ENCODE assay signal across 25 mouse cellular contexts in genomic region chr19:36594409-36594808, GRCm38 (mm10).
"Had no signal": no experiment of that assay in that cellular context is flagged by ENCODE, and none has a peak within 500 bp of the region (broad histone marks: within the 10 kb centered on the region; RNA-seq: fewer than 3 reads in every experiment).

No protein-coding gene starts in this region.

- H3K4me2 ChIP-seq: forebrain, embryonic 15.5 days; heart, embryonic 13.5 days; heart, embryonic 15.5 days; hindbrain, embryonic 13.5 days; hindbrain, embryonic 15.5 days; kidney, embryonic 15.5 days; limb, embryonic 13.5 days; limb, embryonic 15.5 days had no signal

- H3K4me1 ChIP-seq: forebrain, embryonic 15.5 days; heart, embryonic 15.5 days; hindbrain, embryonic 13.5 days; hindbrain, embryonic 15.5 days; kidney, embryonic 15.5 days; limb, embryonic 13.5 days; limb, embryonic 15.5 days had no signal

- H3K27ac ChIP-seq: forebrain, embryonic 15.5 days; heart, adult 2 months; heart, embryonic 13.5 days; heart, embryonic 15.5 days; hindbrain, embryonic 13.5 days; hindbrain, embryonic 15.5 days; hindbrain, postnatal 0 days; kidney, embryonic 15.5 days; kidney, postnatal 0 days; limb, embryonic 13.5 days; limb, embryonic 15.5 days had no signal

- ATAC-seq: forebrain, embryonic 15.5 days; forebrain, postnatal 0 days; hindbrain, postnatal 0 days; intestine, embryonic 16.5 days had no signal

- H3K9me3 ChIP-seq: forebrain, embryonic 15.5 days; heart, embryonic 13.5 days; heart, embryonic 15.5 days; hindbrain, embryonic 13.5 days; hindbrain, embryonic 15.5 days; kidney, embryonic 15.5 days; limb, embryonic 13.5 days; limb, embryonic 15.5 days had no signal

- H3K27me3 ChIP-seq: forebrain, embryonic 15.5 days; heart, embryonic 13.5 days; heart, embryonic 15.5 days; hindbrain, embryonic 13.5 days; hindbrain, embryonic 15.5 days; kidney, embryonic 15.5 days; limb, embryonic 13.5 days; limb, embryonic 15.5 days had no signal

- H3K36me3 ChIP-seq: heart, embryonic 15.5 days; kidney, embryonic 15.5 days; limb, embryonic 15.5 days had no signal

- H3K9ac ChIP-seq: forebrain, embryonic 15.5 days; forebrain, postnatal 0 days; heart, embryonic 13.5 days; heart, embryonic 15.5 days; hindbrain, embryonic 13.5 days; hindbrain, embryonic 15.5 days; kidney, embryonic 15.5 days; limb, embryonic 13.5 days; limb, embryonic 15.5 days had no signal

- DNase-seq: forebrain, postnatal 0 days; gastrocnemius, postnatal 14 days; gastrocnemius, postnatal 36 days; heart, adult 2 months; heart, postnatal 14 days; heart, postnatal 36 days; kidney, adult 11 months; kidney, adult 2 months; kidney, adult 9 months; kidney, postnatal 14 days; kidney, postnatal 36 days; layer of hippocampus, adult 9-11 months; layer of hippocampus, postnatal 36 days; left cerebral cortex, postnatal 4 days had no signal

- H3K4me3 ChIP-seq: forebrain, embryonic 15.5 days; heart, adult 2 months; heart, embryonic 13.5 days; heart, embryonic 15.5 days; hindbrain, embryonic 13.5 days; hindbrain, embryonic 15.5 days; kidney, embryonic 15.5 days; limb, embryonic 13.5 days; limb, embryonic 15.5 days had no signal
